Mouse (Mus musculus) heart, embryonic 14.5 days (tissue): Measurements from ENCODE around the gene Klf16. TPM values are rescaled to one million over a fixed set of nuclear protein-coding genes. Genes with fewer than 3 reads are reported as not detected.
"Not testable (repeated sequence)": the region's sequence is repeated elsewhere in the genome, so short reads cannot be mapped to it uniquely, and the experiment has no call there.

Source experiments
- ATAC-seq: fragments of 200-750 bp; cut with Nextera tagmentation; 2 replicates; pipeline ENCODE4 v1.8.0; 2017; ENCODE audit warnings: low read depth, moderate TSS enrichment; ENCODE audit not compliant: insufficient number of reproducible peaks, insufficient read depth, low FRiP score
- H3K27ac ChIP-seq, 2 experiments: fragments of 200-500 bp in 1 of 2; fragments of 300-500 bp in 1 of 2; sonication (generic) in 1 of 2; replicated peaks in 1 of 2; 2 replicates each; pipeline ENCODE4 v1.5.1; 2012 to 2014; ENCODE audit warnings: low read depth in 2 of 2, low read length in 2 of 2, control low read depth in 1 of 2, mild to moderate bottlenecking in 1 of 2, mixed read lengths in 1 of 2; ENCODE audit not compliant: control insufficient read depth in 1 of 2, insufficient read depth in 1 of 2
- H3K27me3 ChIP-seq: fragments of 300-500 bp; sonication (generic); 2 replicates; pipeline ENCODE4 v1.6.1; 2014; ENCODE audit warnings: mild to moderate bottlenecking, low read length, control low read depth; ENCODE audit not compliant: control insufficient read depth, insufficient read depth
- H3K36me3 ChIP-seq: fragments of 300-500 bp; sonication (generic); 2 replicates; pipeline ENCODE4 v1.6.1; 2014; ENCODE audit warnings: mild to moderate bottlenecking, control low read depth, low read length, mixed read lengths; ENCODE audit not compliant: control insufficient read depth, insufficient read depth
- H3K4me1 ChIP-seq, 2 experiments: fragments of 200-500 bp in 1 of 2; fragments of 300-500 bp in 1 of 2; sonication (generic) in 1 of 2; 2 replicates each; pipeline ENCODE4 v1.6.1; 2012 to 2014; ENCODE audit warnings: low read length in 2 of 2, control low read depth in 1 of 2, mixed read lengths in 1 of 2; ENCODE audit not compliant: control insufficient read depth in 2 of 2, insufficient read depth in 2 of 2
- H3K4me2 ChIP-seq: fragments of 300-500 bp; sonication (generic); 2 replicates; pipeline ENCODE4 v1.6.1; 2014; ENCODE audit warnings: mild to moderate bottlenecking, low read length
- H3K4me3 ChIP-seq, 2 experiments: fragments of 200-500 bp in 1 of 2; fragments of 300-500 bp in 1 of 2; sonication (generic) in 1 of 2; 2 replicates each; pipeline ENCODE4 v1.5.1; 2012 to 2014; ENCODE audit warnings: low read length in 2 of 2, mild to moderate bottlenecking in 2 of 2, control low read depth in 1 of 2, low read depth in 1 of 2, moderate library complexity in 1 of 2; ENCODE audit not compliant: control insufficient read depth in 1 of 2, insufficient read depth in 1 of 2
- H3K9ac ChIP-seq: fragments of 300-500 bp; sonication (generic); 2 replicates; pipeline ENCODE4 v1.6.1; 2014; ENCODE audit warnings: mild to moderate bottlenecking, low read length
- H3K9me3 ChIP-seq: fragments of 300-500 bp; sonication (generic); 2 replicates; pipeline ENCODE4 v1.6.1; 2016; ENCODE audit warnings: low read length, control low read depth; ENCODE audit not compliant: control insufficient read depth
- WGBS: fragments of 180-500 bp; shearing (Covaris S2); extraction: QIAGEN DNeasy Blood & Tissue Kit; methylation state at CpG from one replicate; pipeline ENCODE4 v1.1.7; 2014; 5-methylcytosine and 5-hydroxymethylcytosine counted together
- polyA plus RNA-seq: library from polyadenylated mRNA; unstranded; fragments of >200 nt; fragmentation: Nextera tagmentation; extraction: Ambion mirVana; gene quantifications from 2 replicates; pipeline ENCODE4 v1.2.1, GENCODE M21; 2014

Klf16 gene
- polyA plus RNA-seq, 1 experiment from 2014 or later, result 5.0 TPM

GRCm38 (mm10) chr10:80611024-80611423 lies 33.9 kb upstream of the Klf16 start:
- Histone ChIP-seq H3K36me3 (peaks cover 83% of the 10 kb centered on the region), H3K9me3 (no peaks in the 10 kb centered on the region), H3K27ac (no peak overlapping the region), H3K4me3 (no peak overlapping the region), H3K9ac (no peak overlapping the region), H3K4me2 (no peak overlapping the region), H3K27me3 (no peaks in the 10 kb centered on the region), H3K4me1 (no peaks in the 10 kb centered on the region)
- no peak for ATAC-seq
- 68% methylated on average over 4 of the region's 4 CpGs for WGBS

- no peak for ATAC-seq
- Histone ChIP-seq H3K4me2 (no peak overlapping the region), H3K27ac (no peak overlapping the region), H3K36me3 (peaks cover 75% of the 10 kb centered on the region), H3K4me3 (no peak overlapping the region), H3K9ac (no peak overlapping the region), H3K4me1 (no peaks in the 10 kb centered on the region), H3K9me3 (no peaks in the 10 kb centered on the region), H3K27me3 (no peaks in the 10 kb centered on the region)
- WGBS, result 90% methylated on average over 9 of the region's 9 CpGs
Observed at GRCm38 (mm10) chr10:80610116-80610785, 33.1 kb upstream of the Klf16 start.

DNA sequence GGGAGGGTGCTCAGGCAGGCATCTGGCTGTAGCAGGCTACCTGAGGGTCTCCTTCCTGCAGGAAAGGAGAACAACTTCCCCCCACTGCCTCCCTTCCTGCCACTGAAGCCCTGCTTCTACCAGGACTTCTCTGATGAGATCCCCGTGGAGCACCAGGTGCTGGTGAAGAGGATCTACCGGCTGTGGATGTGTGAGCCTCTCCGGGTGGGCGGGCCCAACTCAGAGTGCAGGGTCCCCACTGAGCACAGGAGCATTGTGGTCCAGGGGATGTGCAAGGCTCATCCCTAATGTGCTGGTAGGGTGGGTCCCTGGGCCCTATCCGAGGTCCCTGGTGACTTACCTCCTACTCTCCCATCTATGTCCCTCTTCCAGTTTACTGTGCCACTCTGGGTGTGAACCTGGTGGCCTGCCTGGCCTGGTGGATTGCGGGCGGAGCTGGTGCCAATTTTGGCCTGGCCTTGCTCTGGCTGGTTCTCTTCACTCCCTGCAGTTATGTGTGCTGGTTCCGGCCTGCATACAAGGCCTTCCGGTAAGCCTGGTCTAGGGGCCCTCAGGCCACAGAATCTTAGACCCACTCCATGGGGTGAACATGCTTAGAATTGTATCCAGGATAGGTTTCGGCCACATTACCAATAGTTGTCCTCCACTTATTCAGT lies 32.3 kb upstream of the Klf16 start:
- Histone ChIP-seq H3K4me1 (no peaks in the 10 kb centered on the region), H3K9me3 (no peaks in the 10 kb centered on the region), H3K4me2 (no peak overlapping the region), H3K36me3 (peaks cover 66% of the 10 kb centered on the region), H3K27ac (no peak overlapping the region), H3K4me3 (no peak overlapping the region), H3K27me3 (no peaks in the 10 kb centered on the region), H3K9ac (no peak overlapping the region)
- ATAC-seq, result no peak
- 90% methylated on average over 10 of the region's 10 CpGs for WGBS

DNA sequence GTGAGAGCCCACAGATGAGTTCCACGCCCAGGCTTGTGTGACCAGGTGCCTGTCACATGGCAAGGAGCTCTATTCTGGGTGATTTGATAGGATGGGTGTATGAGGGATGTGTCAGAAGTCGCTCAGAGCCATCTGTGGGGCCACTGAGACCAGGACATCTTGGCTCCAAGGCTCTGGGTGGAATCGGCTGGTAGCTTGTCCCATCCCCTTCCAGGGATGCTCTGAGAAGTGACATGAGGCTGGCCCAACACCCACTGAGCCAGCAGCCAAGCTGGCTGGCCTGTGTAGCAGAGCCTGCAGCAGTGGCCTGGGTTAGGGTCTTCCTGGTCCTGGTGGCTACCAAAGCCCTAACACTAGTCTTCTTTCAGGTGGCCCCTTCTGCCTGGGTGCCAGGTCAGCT lies 31.3 kb upstream of the Klf16 start:
- Histone ChIP-seq H3K27ac (no peak overlapping the region), H3K4me2 (no peak overlapping the region), H3K9ac (no peak overlapping the region), H3K4me1 (peaks cover 5 to 7% of the 10 kb centered on the region in 2 experiments), H3K9me3 (no peaks in the 10 kb centered on the region), H3K27me3 (no peaks in the 10 kb centered on the region), H3K4me3 (no peak overlapping the region), H3K36me3 (peaks cover 57% of the 10 kb centered on the region)
- WGBS, result 89% methylated on average over 3 of the region's 3 CpGs
- no peak for ATAC-seq

- peaks cover 41% of the 10 kb centered on the region for H3K36me3 ChIP-seq
Observed at GRCm38 (mm10) chr10:80606737-80607350, 29.7 kb upstream of the Klf16 start.

DNA sequence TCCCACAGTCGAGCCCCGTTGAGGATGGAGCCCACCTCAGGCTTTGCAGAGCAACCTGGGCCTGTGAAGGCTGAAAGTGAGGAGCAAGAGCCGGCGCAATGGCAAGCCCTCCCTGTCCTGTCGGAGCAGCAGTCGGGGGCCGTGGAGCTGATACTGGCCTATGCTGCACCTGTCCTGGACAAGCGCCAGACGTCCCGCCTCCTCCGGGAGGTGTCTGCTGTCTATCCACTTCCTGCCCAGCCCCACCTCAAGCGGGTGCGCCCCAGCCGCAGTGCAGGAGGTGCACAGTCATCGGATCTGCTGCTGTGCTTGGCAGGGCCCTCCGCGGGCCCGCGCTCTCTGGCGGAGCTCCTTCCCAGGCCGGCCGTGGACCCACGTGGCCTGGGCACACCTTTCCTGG lies 29.2 kb upstream of the Klf16 start:
- no peak overlapping the region for H3K4me3 ChIP-seq

More at GRCm38 (mm10) chr10:80606737-80607350, 29.7 kb upstream of the Klf16 start:
- Histone ChIP-seq H3K27me3 (no peaks in the 10 kb centered on the region), H3K4me3 (no peak overlapping the region), H3K9me3 (no peaks in the 10 kb centered on the region), H3K27ac (no peak overlapping the region), H3K9ac (no peak overlapping the region), H3K4me2 (no peak overlapping the region), H3K4me1 (peaks cover 10 to 13% of the 10 kb centered on the region in 2 experiments)
- no peak for ATAC-seq
- WGBS, result 94% methylated on average over 34 of the region's 34 CpGs

GRCm38 (mm10) chr10:80605721-80606120 lies 28.6 kb upstream of the Klf16 start, which contains the start of gene Gm49322:
TSS of gene Gm49322 (plus strand) at chr10:80606021.
- Histone ChIP-seq H3K36me3 (peaks cover 40% of the 10 kb centered on the region), H3K4me1 (peaks cover 10 to 13% of the 10 kb centered on the region in 2 experiments)
- WGBS, result 76% methylated on average over 4 of the region's 4 CpGs
- H3K27ac ChIP-seq, ATAC-seq, H3K4me2 ChIP-seq, H3K9ac ChIP-seq, H3K9me3 ChIP-seq, H3K4me3 ChIP-seq, H3K27me3 ChIP-seq: not testable (repeated sequence)

More for the DNA sequence above, 29.2 kb upstream of the Klf16 start:
- Histone ChIP-seq H3K4me2 (no peak overlapping the region), H3K27me3 (no peaks in the 10 kb centered on the region), H3K36me3 (peaks cover 40% of the 10 kb centered on the region), H3K9me3 (no peaks in the 10 kb centered on the region), H3K9ac (no peak overlapping the region), H3K27ac (no peak overlapping the region), H3K4me1 (peaks cover 10 to 13% of the 10 kb centered on the region in 2 experiments)
- no peak for ATAC-seq
- WGBS, result 88% methylated on average over 23 of the region's 23 CpGs
